Mouse (Mus musculus) small intestine, adult 2 months (tissue): ENCODE measurements around the gene 2700049A03Rik.

Experiments used
- CTCF ChIP-seq: fragments of 200-500 bp; IDR thresholded peaks from 2 replicates; pipeline ENCODE4 v1.5.1; 2012; ENCODE audit warnings: low read depth, mild to moderate bottlenecking, control low read depth, inconsistent platforms, low read length, moderate library complexity, mixed read lengths; ENCODE audit not compliant: insufficient replicate concordance, insufficient read length; ENCODE audit errors: extremely low read depth
- POLR2A ChIP-seq: fragments of 200-500 bp; IDR thresholded peaks from 2 replicates; pipeline ENCODE4 v1.6.1; 2012; ENCODE audit warnings: low read depth, mild to moderate bottlenecking, control low read depth, inconsistent platforms, low read length, moderate library complexity

DNA sequence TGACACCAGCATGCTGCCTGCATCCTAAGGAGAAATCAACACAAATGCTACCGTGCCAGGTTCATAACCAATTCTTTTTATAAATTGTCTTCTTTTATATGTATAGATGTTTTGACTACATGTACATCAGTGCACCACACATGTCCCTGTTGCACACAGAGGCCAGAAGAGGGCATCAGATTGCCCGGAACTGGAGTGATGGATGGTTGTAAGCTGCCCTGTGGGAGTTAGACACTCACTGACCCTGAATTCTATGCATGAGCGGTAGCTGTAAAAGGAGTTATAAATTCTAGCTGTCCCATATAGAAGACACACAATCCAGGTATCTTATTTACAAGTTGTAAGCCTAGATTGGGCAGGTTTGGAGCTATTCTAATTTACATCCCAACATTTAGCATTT lies 67.7 kb downstream of the 2700049A03Rik start:
- TF ChIP-seq CTCF, result no peak; the same call in 1 of the 2 replicates
- TF ChIP-seq POLR2A, result no peak
